Mouse (Mus musculus): ENCODE results near the gene Hs2st1. TPM values are rescaled to one million over a fixed set of nuclear protein-coding genes. Genes with fewer than 3 reads are reported as not detected.

Gene Hs2st1
- polyA plus RNA-seq, 1 experiment: 7.5 TPM

DNA sequence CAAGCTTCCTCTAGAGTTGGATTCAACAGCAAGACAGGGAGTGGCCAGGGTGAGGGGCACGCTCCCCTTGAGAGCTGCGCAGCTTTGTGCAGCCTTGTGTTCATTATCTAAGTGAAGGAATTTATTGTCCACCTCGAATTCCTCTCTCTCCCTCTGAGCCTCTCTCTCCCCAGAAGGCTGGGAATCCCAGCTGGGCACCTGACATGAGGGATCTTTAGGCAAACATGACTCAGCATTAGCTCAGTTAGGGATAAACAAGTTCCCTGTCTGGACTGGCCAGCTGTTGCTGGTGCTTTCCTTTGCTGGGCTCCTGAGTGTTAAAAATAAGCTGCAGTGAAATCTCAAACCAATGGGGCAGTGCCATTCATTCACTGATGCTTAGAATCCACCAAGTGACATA, 63.8 kb downstream of the Hs2st1 start:
- DNase-seq (ENCODE audit: low read depth): no peak

DNA sequence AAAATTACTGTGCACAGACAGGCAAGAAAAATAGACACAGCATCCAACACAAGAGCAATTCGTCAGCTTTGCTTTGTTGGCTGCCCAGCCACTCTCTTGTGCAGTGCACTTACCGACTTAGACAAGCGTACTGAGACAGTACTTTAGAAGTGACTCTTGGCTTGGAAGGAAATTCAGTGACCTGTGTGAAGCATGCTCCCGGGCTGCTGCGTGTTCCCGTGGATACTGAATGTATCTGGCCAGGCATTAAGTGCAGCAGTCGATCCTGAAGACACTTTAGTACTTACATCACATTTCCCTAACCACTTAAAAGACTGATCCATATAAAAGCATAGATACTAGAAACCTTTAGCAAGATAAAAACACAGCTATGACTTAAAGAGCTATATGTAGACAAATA, 68.1 kb downstream of the Hs2st1 start:
- DNase-seq (ENCODE audit: low read depth): no peak

DNA sequence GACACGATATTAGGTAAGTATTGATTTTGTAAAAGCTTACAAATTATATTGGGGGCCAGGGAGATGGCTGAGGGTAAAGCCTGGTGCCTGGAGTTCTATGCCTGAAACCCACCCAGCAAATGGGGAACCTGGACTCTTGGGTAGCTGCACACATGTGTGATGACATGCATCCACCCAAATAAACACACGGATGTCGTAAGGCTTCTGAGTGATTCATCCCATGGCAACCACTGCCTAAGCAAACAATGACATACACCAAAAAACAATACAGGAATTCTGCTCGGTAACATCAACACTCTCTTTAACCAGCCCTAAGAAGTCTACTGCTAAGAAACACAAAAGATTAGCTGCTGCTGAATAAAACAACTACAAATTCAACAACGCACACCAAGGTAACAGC, 73.2 kb downstream of the Hs2st1 start:
- DNase-seq (ENCODE audit: low read depth): no peak

DNA sequence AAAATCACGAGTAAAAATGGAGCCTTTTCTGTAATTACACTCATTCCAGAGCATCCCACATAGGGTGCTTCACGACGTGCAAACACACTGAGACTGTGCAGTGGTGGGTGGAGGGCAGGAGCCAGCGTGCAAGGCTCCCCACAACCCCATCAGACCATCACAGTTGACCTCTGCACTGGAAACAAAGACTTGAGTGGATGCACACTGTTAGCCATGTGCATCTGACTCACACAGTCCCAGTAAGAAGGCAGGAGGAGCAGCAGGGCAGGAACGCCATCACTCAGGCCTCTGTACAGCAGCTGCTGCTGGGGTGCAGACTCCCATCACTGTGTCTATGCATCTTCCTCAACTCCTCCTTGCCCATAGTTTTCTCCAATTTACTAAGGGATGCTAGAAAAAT, 75.1 kb downstream of the Hs2st1 start:
- no peak for DNase-seq (ENCODE audit: low read depth)

DNA sequence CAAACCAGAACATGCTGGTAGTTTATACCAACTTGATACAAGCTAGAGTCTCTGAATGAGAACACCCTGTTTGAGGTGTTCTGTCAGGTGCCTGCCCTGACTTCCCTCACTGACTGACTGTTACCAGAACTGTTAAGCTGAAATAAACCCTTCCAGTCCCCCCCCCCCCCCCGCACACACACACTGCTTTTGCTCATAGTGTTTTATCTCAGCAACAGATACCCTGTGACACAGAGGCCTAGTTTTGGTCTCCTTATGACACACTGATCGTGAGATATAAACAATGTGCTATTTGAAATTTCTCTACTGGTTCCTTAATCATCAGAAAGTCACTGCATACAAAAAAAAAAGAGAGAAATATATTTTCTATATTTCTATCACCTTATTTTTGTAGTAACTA, 81.2 kb downstream of the Hs2st1 start:
- no peak for DNase-seq (ENCODE audit: low read depth)

DNA sequence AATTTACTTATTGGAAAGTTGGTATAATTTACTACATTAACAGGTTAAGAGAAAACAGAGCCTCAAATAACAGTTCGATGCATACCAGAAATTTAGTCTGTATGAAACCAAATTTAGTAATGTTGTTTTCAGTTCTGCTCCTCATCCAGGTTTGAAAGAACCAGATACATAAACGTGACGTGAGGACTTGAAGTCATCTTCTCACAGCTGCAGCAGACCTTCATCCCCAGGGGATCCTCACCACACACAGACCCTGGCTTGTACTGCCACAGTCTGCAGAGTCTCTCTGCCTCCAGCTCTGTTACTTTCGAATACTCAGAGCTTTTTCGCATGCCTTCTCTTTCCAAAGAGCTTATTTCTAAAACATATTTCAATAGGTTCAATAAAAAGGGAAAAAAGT, 89.4 kb downstream of the Hs2st1 start:
- no peak for DNase-seq (ENCODE audit: low read depth)

DNA sequence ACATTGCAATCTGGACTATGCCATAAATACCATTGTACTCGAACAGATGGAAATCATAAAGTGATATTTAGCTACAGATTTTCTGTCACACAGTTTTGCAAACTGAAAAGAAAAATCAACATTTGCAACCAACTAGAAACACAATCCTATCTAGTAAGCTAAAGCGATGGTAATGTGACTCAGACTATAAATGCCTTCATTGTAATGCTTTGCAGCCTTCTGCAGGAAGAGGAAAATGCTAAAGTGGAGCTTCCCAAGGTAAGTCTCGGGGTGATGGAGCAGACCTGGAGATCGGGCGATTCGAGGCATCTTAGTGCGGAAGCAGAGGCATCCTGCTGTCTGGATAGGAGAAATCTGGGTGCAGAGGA, 91.6 kb downstream of the Hs2st1 start:
- DNase-seq (ENCODE audit: low read depth): no peak

DNA sequence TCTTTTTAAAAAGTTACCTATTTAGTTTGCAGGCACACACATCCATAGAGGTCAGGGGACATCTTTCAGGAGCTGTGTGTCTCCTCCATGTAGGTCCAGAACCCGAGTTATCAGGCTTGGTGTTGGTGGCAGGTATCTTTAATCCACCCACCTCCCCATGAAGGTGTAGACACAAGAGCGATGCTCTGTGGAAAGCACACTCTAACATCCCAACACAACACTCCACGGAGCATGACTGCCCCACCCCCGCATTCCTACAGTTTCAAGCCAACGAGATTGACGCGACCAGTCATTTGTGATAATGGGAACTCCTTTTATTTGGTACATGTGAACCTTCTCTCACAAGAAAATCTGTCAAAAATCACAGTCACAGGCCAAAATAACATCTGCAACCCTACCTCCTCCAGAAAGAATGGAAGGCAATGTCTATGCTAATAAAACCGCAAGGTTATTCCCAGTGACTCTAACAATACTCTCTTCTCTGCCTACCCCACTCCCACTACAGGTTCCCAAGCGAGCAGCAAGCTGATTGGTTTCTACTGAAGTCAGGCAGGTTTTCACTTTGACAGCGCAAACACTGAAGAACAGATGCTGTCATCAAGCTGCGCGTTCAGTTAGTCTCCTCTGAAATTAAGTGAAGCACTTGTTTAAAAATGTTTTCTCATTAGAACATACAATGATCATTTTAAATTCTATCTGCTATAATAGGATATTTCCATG, 92.1 kb downstream of the Hs2st1 start:
- DNase-seq (ENCODE audit: low read depth): no peak

DNA sequence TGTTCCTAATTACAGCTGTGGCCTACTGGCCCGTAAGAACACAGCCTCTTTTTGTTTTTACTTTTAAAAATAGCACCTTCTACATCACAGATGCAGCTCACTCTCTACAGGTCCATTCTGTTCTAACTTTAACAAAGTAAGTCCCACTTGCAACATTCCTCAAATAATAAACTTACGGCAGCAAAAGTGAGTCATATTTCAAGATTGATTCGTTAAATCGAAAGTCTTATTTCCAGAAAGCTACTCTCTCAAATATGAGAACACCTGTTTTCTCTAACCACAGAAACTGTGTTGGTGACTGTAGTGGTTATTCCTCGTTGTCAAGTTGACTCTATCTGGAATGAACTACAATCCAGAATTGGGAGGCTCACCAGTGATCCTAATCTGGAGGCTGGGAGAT, 94.1 kb downstream of the Hs2st1 start:
- no peak for DNase-seq (ENCODE audit: low read depth)

DNA sequence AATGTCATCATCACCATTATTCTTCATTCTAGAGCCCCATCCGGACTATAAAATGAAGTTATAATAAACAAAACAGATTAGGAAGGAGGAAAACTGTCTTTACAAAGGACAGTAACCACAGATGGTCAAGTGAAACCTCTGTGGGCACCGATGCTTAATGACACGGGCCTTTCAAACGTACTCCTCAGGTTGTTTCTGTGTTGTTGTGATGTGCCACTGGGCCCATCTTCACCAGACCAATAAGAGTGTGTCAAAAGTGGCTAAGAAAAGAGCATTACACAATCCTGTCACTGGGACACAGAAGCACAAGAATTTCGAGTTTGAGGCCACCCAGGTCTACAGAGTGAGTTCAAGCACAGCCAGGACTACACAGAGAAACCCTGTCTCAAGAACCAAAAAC, 95.3 kb downstream of the Hs2st1 start:
- no peak for DNase-seq (ENCODE audit: low read depth)

DNA sequence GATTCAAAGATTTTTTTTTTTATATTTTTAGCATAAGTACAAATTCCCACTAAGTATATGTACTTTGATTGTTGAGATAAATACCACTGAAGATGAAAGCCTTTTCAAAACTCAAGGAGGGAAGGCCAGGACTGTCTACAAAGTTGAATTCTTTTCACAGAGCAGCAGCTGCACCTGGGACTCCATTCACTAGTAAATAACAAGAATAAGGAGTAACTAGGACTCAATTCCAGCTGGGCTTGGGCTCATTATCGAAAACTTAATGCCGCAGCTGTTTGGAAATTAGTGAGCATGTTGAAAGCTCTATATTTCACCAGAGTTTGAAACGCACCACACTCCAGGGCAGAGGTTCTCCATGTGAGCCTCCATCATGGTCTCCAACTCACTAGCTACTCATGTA, 98.0 kb downstream of the Hs2st1 start:
- DNase-seq (ENCODE audit: low read depth): no peak

DNA sequence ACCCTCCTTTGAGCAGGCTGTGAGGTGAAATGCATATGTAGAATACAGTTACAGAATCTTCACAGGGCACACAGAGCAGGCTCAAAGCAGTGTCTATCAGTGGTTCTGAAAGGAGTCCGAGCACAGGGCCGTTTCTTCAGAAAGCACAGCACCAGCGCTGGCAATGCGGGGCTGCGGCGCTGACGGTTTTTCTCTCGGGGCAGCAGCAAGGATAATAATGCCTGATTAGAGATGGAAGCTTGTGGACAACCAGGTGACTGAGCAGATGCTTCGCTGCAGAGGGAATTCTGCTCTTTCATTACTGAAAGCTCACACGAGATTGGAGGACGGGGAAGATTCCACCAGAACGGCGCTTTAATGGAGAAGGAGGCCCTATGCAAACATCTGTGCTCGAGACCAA, 99.1 kb downstream of the Hs2st1 start:
- no peak for DNase-seq (ENCODE audit: low read depth)

DNA sequence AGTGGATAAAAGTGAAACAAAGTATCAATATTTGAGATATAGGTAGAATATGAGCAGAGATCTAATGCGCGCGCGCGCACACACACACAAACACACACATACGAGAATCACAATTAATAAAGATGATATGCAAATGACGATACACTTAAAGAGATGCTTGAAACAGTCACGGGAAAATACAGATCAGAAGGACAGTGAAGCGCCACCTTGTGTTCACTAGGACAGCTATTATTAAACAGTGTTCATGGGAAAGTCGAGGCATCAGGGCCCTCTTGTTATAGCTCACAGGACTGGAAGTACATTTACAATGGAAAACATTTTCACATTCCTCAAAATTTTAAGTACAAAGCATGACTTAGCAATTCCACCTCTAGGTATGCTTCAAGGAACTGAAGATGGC, 102.5 kb downstream of the Hs2st1 start:
- DNase-seq (ENCODE audit: low read depth): no peak

DNA sequence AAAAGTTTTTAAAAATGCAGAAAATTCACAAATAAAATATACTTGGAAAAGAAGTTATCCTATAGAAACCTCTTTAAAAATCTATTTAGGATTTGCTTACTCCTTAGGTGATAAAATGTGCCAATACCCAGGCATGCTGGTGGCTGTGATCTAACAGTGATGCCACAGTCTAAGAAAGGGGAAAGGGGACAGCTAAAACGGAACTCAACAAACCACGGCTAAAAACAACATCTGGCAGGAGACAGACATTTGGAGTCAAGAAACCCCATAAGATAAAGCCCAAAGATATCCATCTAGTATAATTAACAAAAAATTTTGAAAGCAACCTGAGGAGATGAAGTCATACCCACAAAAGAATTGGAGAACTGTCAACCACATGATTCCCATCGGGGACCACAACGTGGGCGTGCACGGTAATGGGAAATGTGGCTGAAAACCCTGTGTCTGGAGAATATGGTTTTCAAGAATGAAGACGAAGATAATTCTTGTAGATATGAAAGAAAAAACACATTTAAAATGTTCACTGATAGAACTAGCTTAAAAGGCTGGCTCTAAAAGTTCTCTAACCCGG, 103.8 kb downstream of the Hs2st1 start:
- no peak for DNase-seq (ENCODE audit: low read depth)

DNA sequence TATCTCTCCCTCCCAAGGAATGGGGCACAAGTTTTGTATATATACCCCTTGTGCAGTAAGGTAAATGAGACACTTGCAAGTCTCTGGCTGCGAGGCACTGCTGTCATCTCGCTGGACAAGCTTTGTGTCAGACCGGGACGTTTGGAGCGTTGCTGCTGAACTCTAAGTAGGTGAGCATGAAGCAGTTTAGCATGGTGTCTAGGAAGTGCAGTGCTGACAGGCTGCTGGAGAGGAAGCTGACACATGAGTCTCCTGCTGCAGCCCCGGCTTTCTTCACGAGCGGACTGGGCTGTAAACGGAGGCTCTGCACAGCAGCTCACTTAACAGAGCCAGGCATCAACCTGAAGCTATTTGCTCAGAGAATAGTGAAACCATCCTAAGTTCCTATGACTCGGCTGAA, 107.3 kb downstream of the Hs2st1 start:
- DNase-seq (ENCODE audit: low read depth): no peak

DNA sequence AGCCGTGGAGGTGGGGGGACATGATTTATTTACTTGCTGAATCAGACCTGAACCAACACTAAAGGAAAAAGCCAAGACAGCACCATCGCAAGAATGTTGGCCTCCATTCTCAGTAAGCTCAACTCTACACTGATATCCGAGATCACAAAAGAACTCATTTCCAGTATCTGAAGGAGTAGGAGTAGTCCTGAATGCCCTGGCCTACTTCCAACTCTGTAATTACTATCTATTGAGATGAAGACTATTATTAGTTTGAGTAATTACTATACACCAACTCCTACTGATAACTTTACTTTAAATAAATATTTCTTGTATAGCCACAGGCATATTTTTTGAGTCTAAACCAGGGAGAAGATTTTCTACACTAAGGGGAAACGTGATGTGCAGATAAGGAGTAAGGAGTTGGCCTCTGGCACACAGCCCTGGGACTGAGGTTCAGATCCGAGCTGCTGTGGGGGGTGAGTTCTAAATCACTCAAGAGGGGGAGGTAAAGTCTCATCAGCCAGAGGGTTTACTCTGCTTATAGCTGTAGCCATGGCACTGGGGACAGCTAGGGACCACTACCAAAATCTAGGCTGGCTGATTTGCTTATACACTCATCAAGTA, 109.7 kb downstream of the Hs2st1 start:
- DNase-seq (ENCODE audit: low read depth): no peak

DNA sequence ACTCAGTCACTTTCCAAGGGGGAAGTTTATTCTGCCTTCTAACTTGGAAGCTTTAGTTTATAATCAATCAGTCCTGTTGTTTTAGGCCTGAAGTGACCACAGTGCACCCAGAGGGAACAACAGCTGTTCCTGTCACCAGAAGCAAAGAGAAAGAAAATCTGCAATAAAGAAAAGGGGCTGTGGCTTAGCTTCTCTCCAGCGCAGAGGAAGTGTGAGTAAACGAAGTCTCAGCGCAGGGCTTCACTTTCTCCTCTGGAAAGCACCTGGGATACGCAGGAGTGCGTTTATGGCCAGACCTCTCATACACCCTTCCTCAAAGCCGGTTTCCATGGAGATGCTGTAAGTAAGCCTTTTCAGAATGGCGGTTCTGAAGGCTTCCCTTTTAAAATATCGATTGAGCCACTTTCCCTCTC, 110.7 kb downstream of the Hs2st1 start:
- no peak for DNase-seq (ENCODE audit: low read depth)

DNA sequence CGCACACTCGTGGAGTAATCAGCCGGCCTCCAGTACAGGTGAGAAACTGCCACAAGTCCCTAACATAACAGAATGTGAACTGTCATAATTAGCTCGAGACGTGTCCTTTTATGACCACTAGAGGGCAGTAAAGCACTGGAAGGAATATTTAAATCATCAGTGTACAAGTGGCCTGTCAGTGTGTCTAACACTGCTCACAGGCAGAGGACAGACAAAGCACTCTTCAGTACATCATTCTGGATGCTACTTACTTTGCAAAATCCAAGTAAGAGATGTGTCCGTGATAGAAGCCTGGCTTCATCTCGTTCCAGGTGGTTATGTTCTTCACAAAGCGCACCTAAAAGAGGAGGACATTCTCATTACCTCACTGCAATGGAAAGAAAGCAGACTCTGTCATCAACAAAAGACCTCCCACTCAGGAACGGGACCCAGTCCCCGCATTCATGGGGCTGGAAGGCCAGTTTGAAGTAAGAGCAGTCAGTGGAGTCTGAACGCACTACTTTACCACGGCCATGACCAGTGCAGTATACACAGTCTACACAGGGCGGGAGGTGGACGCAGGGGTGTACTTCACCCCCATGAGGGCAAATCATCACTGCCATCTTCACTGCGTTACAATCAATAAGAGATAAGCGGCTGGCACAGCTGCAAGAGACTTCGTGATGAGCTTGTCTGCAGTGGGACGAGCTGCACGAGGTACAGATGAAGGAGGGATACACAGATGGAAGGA, 116.1 kb downstream of the Hs2st1 start:
- DNase-seq (ENCODE audit: low read depth): no peak

DNA sequence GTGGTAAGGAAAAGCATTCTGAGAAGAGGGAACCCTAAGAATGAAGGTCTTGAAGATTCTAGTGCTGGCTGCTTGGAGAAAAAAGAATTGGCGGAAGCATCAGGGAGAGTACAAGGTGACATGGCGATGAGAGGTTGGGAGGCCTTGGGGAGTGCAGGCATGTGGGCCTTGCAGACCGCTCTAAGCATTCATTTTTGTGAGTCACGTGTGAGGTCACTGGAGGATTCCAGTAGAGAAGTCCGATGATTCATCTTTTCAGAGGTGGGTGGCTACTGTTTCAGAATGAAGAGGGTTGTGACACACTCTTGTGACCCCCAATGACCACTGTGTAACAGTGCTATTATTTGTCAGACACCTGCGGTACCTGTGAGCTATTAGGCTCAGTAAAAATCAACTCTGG, 121.0 kb downstream of the Hs2st1 start:
- no peak for DNase-seq (ENCODE audit: low read depth)

DNA sequence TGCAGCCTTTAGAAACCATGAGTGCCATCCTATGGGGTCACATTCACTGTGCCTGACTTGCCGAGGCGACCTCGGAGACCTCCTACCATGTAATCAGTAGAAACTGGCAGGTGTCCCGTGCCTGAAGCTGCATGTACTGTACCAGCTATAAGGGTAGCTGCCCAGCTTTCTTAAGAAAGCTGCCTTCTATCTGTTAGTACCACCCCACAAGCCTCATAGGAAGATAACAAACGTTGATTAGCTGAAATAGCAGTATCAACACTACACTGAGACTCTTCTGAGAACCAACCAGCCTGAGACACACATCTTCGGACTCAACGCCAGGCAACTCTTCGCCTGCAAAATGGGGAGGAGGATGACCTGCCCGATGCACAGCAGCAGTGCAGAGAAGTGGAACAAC, 122.1 kb downstream of the Hs2st1 start:
- DNase-seq (ENCODE audit: low read depth): no peak

DNA sequence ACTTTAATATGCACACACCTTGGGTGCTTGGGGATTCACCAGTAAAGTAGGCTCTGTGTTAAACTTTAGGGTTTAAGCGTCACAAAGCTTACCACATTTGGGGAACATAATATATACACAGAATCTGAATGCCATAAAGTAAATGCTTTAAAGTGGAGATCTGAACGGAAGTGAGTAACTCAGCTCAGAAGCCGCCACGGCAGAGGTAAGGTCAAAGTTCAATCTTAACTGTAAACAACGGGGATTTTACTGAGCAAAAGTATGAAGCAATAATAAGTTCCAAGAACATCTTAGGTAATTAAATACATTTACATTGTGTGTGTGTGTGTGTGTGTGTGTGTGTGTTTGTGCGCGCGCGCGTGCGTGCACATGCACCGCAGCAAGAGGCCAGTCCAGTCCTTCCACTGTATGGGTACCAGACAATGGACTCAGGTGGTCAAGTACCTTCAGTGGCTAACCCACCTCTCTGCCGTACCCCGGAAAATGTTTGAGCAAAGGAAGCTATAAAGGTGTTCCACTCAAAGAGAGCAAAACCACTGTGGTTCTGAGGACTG, 123.8 kb downstream of the Hs2st1 start:
- no peak for DNase-seq (ENCODE audit: low read depth)

DNA sequence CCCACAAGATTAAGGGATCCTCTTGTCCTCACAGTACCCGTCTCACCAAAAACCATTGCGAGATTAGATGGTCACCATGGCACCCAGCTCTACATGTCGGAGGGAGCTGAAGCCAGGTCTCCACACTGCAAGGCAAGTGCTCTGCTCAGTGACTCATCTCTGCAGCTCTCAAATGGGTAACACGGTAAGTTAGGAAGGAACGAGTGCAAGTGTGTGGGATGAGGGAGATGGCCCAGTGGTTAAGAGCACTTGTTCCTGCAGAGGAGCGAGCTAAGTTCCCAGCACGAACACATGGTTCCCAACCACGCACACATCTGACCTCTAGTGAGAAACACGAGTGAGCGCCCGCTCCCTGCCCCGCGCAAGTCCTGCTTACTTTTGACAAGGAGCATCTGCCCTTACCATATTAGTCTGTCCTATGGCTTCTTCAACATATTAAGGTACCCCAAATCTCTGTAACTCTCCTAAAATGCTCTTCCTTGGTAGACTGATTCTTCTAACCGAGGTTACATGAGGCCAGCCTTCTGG, 132.0 kb downstream of the Hs2st1 start:
- DNase-seq (ENCODE audit: low read depth): no peak
